Mouse (Mus musculus): ENCODE data around the gene Tmem201. TPM values are rescaled to one million over a fixed set of nuclear protein-coding genes. Genes with fewer than 3 reads are reported as not detected.
A peak's percentile ranks its signal among the peaks of the same experiment; 100 is the strongest.

The Tmem201 gene
- total and polyA plus RNA-seq, 2 experiments = 6.5 to 25.2 TPM

- TF ChIP-seq POLR2A (IDR thresholded peaks at IDR 0.05; ENCODE audit: extremely low read depth, insufficient read depth, low read length) = no peak
- no peak for TF ChIP-seq CTCF (IDR thresholded peaks at IDR 0.05; ENCODE audit: low read depth, low read length)
- WGBS = 87% methylated on average over 10 of the region's 10 CpGs
- Histone ChIP-seq H3K79me2 (ENCODE audit: control insufficient read depth, insufficient read depth, low read length) (peaks cover 30% of the 10 kb centered on the region; the same call in 1 of the 2 replicates), H3K4me3 (ENCODE audit: insufficient read depth, low read depth, low read length) (no peak overlapping the region), H3K9ac (ENCODE audit: low read depth, low read length) (no peak overlapping the region), H3K4me1 (ENCODE audit: control insufficient read depth, insufficient read depth, low read length) (peaks cover 14% of the 10 kb centered on the region), H3K36me3 (ENCODE audit: control insufficient read depth, insufficient read depth, low read length) (no peaks in the 10 kb centered on the region), H3K27ac (replicated peaks; ENCODE audit: insufficient read depth, low read depth, low read length) (no peak overlapping the region), H3K27me3 (ENCODE audit: control insufficient read depth, insufficient read depth, low read length) (no peaks in the 10 kb centered on the region)
- no peak for DNase-seq (ENCODE audit: extremely low read depth, low read depth, low spot score)
Observed at GRCm38 (mm10) chr4:149734730-149735475, 2.9 kb downstream of the Tmem201 start.

GRCm38 (mm10) chr4:149734246-149734645 is 3.6 kb downstream of the Tmem201 start:
- peaks cover 14% of the 10 kb centered on the region for H3K4me1 ChIP-seq (ENCODE audit: control insufficient read depth, insufficient read depth, low read length)
- 89% methylated on average over 6 of the region's 6 CpGs for WGBS
- H3K4me3 ChIP-seq (ENCODE audit: insufficient read depth, low read depth, low read length) = no peak overlapping the region
- H3K9ac ChIP-seq (ENCODE audit: low read depth, low read length) = no peak overlapping the region
- H3K27me3 ChIP-seq (ENCODE audit: control insufficient read depth, insufficient read depth, low read length) = no peaks in the 10 kb centered on the region
- TF ChIP-seq CTCF (IDR thresholded peaks at IDR 0.05; ENCODE audit: low read depth, low read length) (no peak), POLR2A (IDR thresholded peaks at IDR 0.05; ENCODE audit: extremely low read depth, insufficient read depth, low read length) (no peak)
- no peaks in the 10 kb centered on the region for H3K36me3 ChIP-seq (ENCODE audit: control insufficient read depth, insufficient read depth, low read length)
- H3K27ac ChIP-seq (replicated peaks; ENCODE audit: insufficient read depth, low read depth, low read length) = no peak overlapping the region
- peaks cover 30% of the 10 kb centered on the region; the same call in 1 of the 2 replicates for H3K79me2 ChIP-seq (ENCODE audit: control insufficient read depth, insufficient read depth, low read length)
- no peak for DNase-seq (ENCODE audit: extremely low read depth, low read depth, low spot score)

- Histone ChIP-seq H3K9ac (ENCODE audit: low read depth, low read length) (no peak overlapping the region), H3K79me2 (ENCODE audit: control insufficient read depth, insufficient read depth, low read length) (peaks cover 30% of the 10 kb centered on the region; the same call in 1 of the 2 replicates), H3K27ac (replicated peaks; ENCODE audit: insufficient read depth, low read depth, low read length) (no peak overlapping the region), H3K27me3 (ENCODE audit: control insufficient read depth, insufficient read depth, low read length) (no peaks in the 10 kb centered on the region), H3K4me1 (ENCODE audit: control insufficient read depth, insufficient read depth, low read length) (peaks cover 14% of the 10 kb centered on the region), H3K36me3 (ENCODE audit: control insufficient read depth, insufficient read depth, low read length) (no peaks in the 10 kb centered on the region), H3K4me3 (ENCODE audit: insufficient read depth, low read depth, low read length) (no peak overlapping the region)
- DNase-seq (ENCODE audit: extremely low read depth, low read depth, low spot score) = no peak
- WGBS = 86% methylated on average over 6 of the region's 6 CpGs
- no peak for TF ChIP-seq POLR2A (IDR thresholded peaks at IDR 0.05; ENCODE audit: extremely low read depth, insufficient read depth, low read length)
- no peak for TF ChIP-seq CTCF (IDR thresholded peaks at IDR 0.05; ENCODE audit: low read depth, low read length)
Observed at GRCm38 (mm10) chr4:149733748-149734147, 4.1 kb downstream of the Tmem201 start.

GRCm38 (mm10) chr4:149732800-149733199 is 5.0 kb downstream of the Tmem201 start:
- H3K4me1 ChIP-seq (ENCODE audit: control insufficient read depth, insufficient read depth, low read length) = peaks cover 11% of the 10 kb centered on the region
- WGBS = 50% methylated on average over 10 of the region's 10 CpGs
- no peak for DNase-seq (ENCODE audit: extremely low read depth, low read depth, low spot score)
- no peak overlapping the region for H3K9ac ChIP-seq (ENCODE audit: low read depth, low read length)
- no peaks in the 10 kb centered on the region for H3K36me3 ChIP-seq (ENCODE audit: control insufficient read depth, insufficient read depth, low read length)
- no peak overlapping the region for H3K4me3 ChIP-seq (ENCODE audit: insufficient read depth, low read depth, low read length)
- H3K79me2 ChIP-seq (ENCODE audit: control insufficient read depth, insufficient read depth, low read length) = peaks cover 30% of the 10 kb centered on the region; the same call in 1 of the 2 replicates
- no peak for TF ChIP-seq CTCF (IDR thresholded peaks at IDR 0.05; ENCODE audit: low read depth, low read length)
- TF ChIP-seq POLR2A (IDR thresholded peaks at IDR 0.05; ENCODE audit: extremely low read depth, insufficient read depth, low read length) = no peak
- H3K27me3 ChIP-seq (ENCODE audit: control insufficient read depth, insufficient read depth, low read length) = no peaks in the 10 kb centered on the region
- 0 out of 2 replicates have a peak overlapping the region, but pooled peaks have one; percentile 1 for H3K27ac ChIP-seq (replicated peaks; ENCODE audit: insufficient read depth, low read depth, low read length)

GRCm38 (mm10) chr4:149732313-149732712 is 5.5 kb downstream of the Tmem201 start:
- Histone ChIP-seq H3K79me2 (ENCODE audit: control insufficient read depth, insufficient read depth, low read length) (peaks cover 30% of the 10 kb centered on the region; the same call in 1 of the 2 replicates), H3K4me3 (ENCODE audit: insufficient read depth, low read depth, low read length) (no peak overlapping the region), H3K4me1 (ENCODE audit: control insufficient read depth, insufficient read depth, low read length) (peaks cover 11% of the 10 kb centered on the region), H3K27me3 (ENCODE audit: control insufficient read depth, insufficient read depth, low read length) (no peaks in the 10 kb centered on the region), H3K36me3 (ENCODE audit: control insufficient read depth, insufficient read depth, low read length) (no peaks in the 10 kb centered on the region), H3K27ac (replicated peaks; ENCODE audit: insufficient read depth, low read depth, low read length) (no peak overlapping the region), H3K9ac (ENCODE audit: low read depth, low read length) (no peak overlapping the region)
- 67% methylated on average over 3 of the region's 3 CpGs for WGBS
- peak; percentile 64 for DNase-seq (ENCODE audit: extremely low read depth, low read depth, low spot score)
- TF ChIP-seq POLR2A (IDR thresholded peaks at IDR 0.05; ENCODE audit: extremely low read depth, insufficient read depth, low read length) (no peak), CTCF (IDR thresholded peaks at IDR 0.05; ENCODE audit: low read depth, low read length) (no peak)

- Histone ChIP-seq H3K36me3 (ENCODE audit: control insufficient read depth, insufficient read depth, low read length) (no peaks in the 10 kb centered on the region), H3K27me3 (ENCODE audit: control insufficient read depth, insufficient read depth, low read length) (no peaks in the 10 kb centered on the region), H3K79me2 (ENCODE audit: control insufficient read depth, insufficient read depth, low read length) (peaks cover 27% of the 10 kb centered on the region; the same call in 1 of the 2 replicates), H3K9ac (ENCODE audit: low read depth, low read length) (no peak overlapping the region), H3K4me3 (ENCODE audit: insufficient read depth, low read depth, low read length) (no peak overlapping the region), H3K4me1 (ENCODE audit: control insufficient read depth, insufficient read depth, low read length) (peaks cover 5% of the 10 kb centered on the region; the same call in 1 of the 2 replicates), H3K27ac (replicated peaks; ENCODE audit: insufficient read depth, low read depth, low read length) (no peak overlapping the region)
- WGBS = 83% methylated on average over 7 of the region's 7 CpGs
- no peak for TF ChIP-seq CTCF (IDR thresholded peaks at IDR 0.05; ENCODE audit: low read depth, low read length)
- no peak for TF ChIP-seq POLR2A (IDR thresholded peaks at IDR 0.05; ENCODE audit: extremely low read depth, insufficient read depth, low read length)
- no peak for DNase-seq (ENCODE audit: extremely low read depth, low read depth, low spot score)
Observed at GRCm38 (mm10) chr4:149730827-149731226, 7.0 kb downstream of the Tmem201 start.
